Mouse (Mus musculus) liver, embryonic 16.5 days (tissue): Measurements from ENCODE around the gene Myg1. TPM values are rescaled to one million over a fixed set of nuclear protein-coding genes. Genes with fewer than 3 reads are reported as not detected.
A peak's percentile ranks its signal among the peaks of the same experiment; 100 is the strongest.
"Not testable (repeated sequence)": the region's sequence is repeated elsewhere in the genome, so short reads cannot be mapped to it uniquely, and the experiment has no call there.

Experiments used
- ATAC-seq: fragments of 200-750 bp; cut with Nextera tagmentation; 2 replicates; pipeline ENCODE4 v1.8.0; 2017; ENCODE audit warnings: low read depth, mild to moderate bottlenecking, moderate number of reproducible peaks, moderate library complexity
- H3K27ac ChIP-seq: fragments of 300-500 bp; sonication (generic); 2 replicates; pipeline ENCODE4 v1.5.1; 2014; ENCODE audit warnings: mild to moderate bottlenecking, low read length
- H3K27me3 ChIP-seq: fragments of 300-500 bp; sonication (generic); 2 replicates; pipeline ENCODE4 v1.6.1; 2014; ENCODE audit warnings: low read depth, low read length, mixed read lengths; ENCODE audit not compliant: control insufficient read depth, insufficient read depth
- H3K36me3 ChIP-seq: fragments of 300-500 bp; sonication (generic); 2 replicates; pipeline ENCODE4 v1.6.1; 2014; ENCODE audit warnings: mild to moderate bottlenecking; ENCODE audit not compliant: control insufficient read depth, insufficient read depth
- H3K4me1 ChIP-seq: fragments of 300-500 bp; sonication (generic); 2 replicates; pipeline ENCODE4 v1.6.1; 2014; ENCODE audit warnings: low read depth, low read length, mixed read lengths; ENCODE audit not compliant: control insufficient read depth
- H3K4me2 ChIP-seq: fragments of 300-500 bp; sonication (generic); 2 replicates; pipeline ENCODE4 v1.6.1; 2014; ENCODE audit warnings: low read depth, low read length, mixed read lengths
- H3K4me3 ChIP-seq: fragments of 300-500 bp; sonication (generic); 2 replicates; pipeline ENCODE4 v1.5.1; 2014; ENCODE audit warnings: low read depth, mild to moderate bottlenecking, low read length
- H3K9ac ChIP-seq: fragments of 300-500 bp; sonication (generic); 2 replicates; pipeline ENCODE4 v1.6.1; 2014; ENCODE audit warnings: low read depth, low read length
- H3K9me3 ChIP-seq: fragments of 300-500 bp; sonication (generic); replicated peaks from 2 replicates; pipeline ENCODE4 v1.6.1; 2016; ENCODE audit warnings: low read length; ENCODE audit not compliant: control insufficient read depth
- WGBS: fragments of 180-500 bp; shearing (Covaris S2); extraction: QIAGEN DNeasy Blood & Tissue Kit; methylation state at CpG from one replicate; pipeline ENCODE4 v1.1.7; 2014; ENCODE audit not compliant: insufficient replicate concordance; 5-methylcytosine and 5-hydroxymethylcytosine counted together
- polyA plus RNA-seq: library from polyadenylated mRNA; unstranded; fragments of >200 nt; fragmentation: Nextera tagmentation; extraction: Ambion mirVana; gene quantifications from 2 replicates; pipeline ENCODE4 v1.2.1, GENCODE M21; 2015

Myg1 gene
- polyA plus RNA-seq, 1 experiment from 2014 or later, result 34.0 TPM

DNA sequence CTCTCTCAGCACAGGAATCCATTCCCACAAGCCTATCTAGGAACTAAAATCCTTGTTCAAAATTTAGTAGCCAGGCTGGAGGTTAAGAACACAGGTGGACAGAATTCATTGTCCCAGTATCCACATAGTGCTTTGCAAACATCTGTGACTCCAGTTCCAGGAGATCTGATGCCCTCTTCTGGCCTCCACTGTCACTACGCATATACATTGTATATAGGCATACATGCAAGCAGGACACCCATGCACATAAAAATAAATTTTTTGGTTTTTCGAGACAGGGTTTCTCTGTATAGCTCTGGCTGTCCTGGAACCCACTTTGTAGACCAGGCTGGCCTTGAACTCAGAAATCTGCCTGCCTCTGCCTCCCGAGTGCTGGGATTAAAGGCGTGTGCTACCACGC lies 4.4 kb downstream of the Myg1 start:
- H3K27ac ChIP-seq, H3K4me2 ChIP-seq, H3K4me3 ChIP-seq, ATAC-seq, H3K27me3 ChIP-seq, H3K9me3 ChIP-seq, H3K9ac ChIP-seq: not testable (repeated sequence)
- Histone ChIP-seq H3K4me1 (peaks cover 16% of the 10 kb centered on the region), H3K36me3 (peaks cover 36% of the 10 kb centered on the region)
- WGBS, result 77% methylated on average over 5 of the region's 5 CpGs

DNA sequence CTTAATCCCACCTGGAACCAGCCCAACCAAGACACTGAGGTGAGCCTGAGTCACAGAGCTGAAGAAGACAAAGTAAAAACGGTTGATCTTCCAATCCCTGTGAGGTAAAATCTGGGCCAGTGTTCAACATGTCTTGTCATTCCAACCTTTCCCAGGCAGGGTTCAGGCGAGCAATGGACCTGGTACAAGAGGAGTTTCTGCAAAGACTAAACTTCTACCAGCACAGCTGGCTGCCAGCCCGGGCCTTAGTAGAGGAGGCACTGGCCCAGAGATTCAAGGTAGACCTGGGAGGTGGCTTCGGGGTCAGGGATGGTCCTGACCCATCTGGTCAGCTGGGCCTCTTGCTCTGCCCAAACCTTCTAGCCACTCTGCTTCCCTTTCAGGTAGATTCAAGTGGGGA lies 5.4 kb downstream of the Myg1 start:
- H3K4me3 ChIP-seq, result no peak overlapping the region
- H3K27me3 ChIP-seq, result no peaks in the 10 kb centered on the region
- ATAC-seq, result no peak
- H3K4me1 ChIP-seq, result peaks cover 11% of the 10 kb centered on the region
- no peak overlapping the region for H3K9ac ChIP-seq
- H3K27ac ChIP-seq, result no peak overlapping the region
- no peaks in the 10 kb centered on the region for H3K9me3 ChIP-seq
- H3K4me2 ChIP-seq, result no peak overlapping the region
- 81% methylated on average over 4 of the region's 4 CpGs for WGBS
- peaks cover 36% of the 10 kb centered on the region for H3K36me3 ChIP-seq

DNA sequence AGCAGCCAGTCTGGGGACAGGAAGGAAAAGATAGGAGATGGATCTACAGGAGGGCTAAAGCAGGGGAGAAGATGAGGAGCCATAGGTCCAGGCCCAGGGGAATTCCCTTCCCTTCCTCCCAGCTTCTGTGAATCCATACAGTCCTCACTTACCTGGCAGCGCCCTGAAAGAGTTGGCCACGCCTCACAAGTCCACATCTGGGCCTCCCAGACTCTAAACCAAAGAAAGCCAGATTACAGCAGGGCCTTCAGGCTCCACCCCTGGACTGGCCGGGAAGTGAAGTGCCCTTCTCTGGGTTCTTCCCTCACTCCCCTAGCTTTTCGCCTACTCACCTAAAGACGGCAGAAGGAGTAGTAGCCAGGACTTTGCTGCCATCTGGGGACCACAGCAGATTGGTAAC lies 8.1 kb downstream of the Myg1 start:
- Histone ChIP-seq H3K4me2 (no peak overlapping the region), H3K4me1 (no peaks in the 10 kb centered on the region), H3K36me3 (peaks cover 32% of the 10 kb centered on the region), H3K9ac (no peak overlapping the region), H3K27me3 (no peaks in the 10 kb centered on the region), H3K27ac (no peak overlapping the region), H3K4me3 (no peak overlapping the region), H3K9me3 (no peaks in the 10 kb centered on the region)
- WGBS, result 64% methylated on average over 5 of the region's 5 CpGs
- ATAC-seq, result no peak

DNA sequence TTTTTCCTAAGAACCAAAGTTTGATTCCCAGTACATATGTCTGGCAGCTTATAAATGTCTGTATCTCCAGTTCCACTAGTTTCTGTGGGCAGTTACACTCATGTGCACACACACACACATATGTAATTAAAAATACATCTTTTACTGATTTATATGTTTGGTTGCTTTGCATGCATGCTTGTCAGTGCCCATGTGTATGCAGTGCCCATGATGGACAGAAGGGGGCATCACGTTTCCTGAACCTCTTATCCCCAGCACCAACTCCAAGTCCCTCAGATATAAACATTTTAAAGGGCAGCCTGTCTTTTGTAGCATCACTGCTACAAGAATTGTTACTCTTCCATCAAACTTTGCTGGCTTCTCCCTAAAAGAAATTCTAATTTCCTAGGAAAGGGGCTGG lies 10.1 kb downstream of the Myg1 start:
- Histone ChIP-seq H3K9me3 (no peaks in the 10 kb centered on the region), H3K4me3 (no peak overlapping the region), H3K4me1 (no peaks in the 10 kb centered on the region), H3K4me2 (no peak overlapping the region), H3K27me3 (no peaks in the 10 kb centered on the region), H3K27ac (no peak overlapping the region), H3K36me3 (peaks cover 39% of the 10 kb centered on the region), H3K9ac (no peak overlapping the region)
- ATAC-seq, result no peak
- 4% methylated on average over 1 of the region's 1 CpGs for WGBS

DNA sequence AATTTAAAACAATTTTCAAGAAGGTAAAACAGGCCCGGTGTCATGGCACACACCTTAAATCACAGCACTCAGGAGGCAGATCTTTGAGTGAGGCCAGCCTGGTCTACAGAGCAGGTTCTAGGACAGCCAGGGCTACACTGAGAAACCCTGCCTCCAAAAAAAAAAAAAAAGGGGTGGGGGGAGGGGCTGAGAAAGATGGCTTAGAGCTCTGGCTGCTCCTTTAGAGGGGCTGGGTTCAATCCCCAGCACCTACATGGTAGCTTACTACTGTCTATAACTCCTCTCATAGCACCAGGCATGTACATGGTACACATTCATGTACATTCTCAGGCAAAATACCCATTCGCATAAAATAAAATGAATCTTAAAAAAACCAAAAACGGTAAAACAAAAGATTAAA lies 13.0 kb downstream of the Myg1 start:
- ATAC-seq, result no peak
- Histone ChIP-seq H3K9me3 (no peaks in the 10 kb centered on the region), H3K27ac (no peak overlapping the region), H3K4me1 (no peaks in the 10 kb centered on the region), H3K36me3 (peaks cover 19% of the 10 kb centered on the region), H3K4me2 (no peak overlapping the region), H3K9ac (no peak overlapping the region), H3K4me3 (no peak overlapping the region), H3K27me3 (no peaks in the 10 kb centered on the region)
- WGBS, result 86% methylated on average over 3 of the region's 3 CpGs

DNA sequence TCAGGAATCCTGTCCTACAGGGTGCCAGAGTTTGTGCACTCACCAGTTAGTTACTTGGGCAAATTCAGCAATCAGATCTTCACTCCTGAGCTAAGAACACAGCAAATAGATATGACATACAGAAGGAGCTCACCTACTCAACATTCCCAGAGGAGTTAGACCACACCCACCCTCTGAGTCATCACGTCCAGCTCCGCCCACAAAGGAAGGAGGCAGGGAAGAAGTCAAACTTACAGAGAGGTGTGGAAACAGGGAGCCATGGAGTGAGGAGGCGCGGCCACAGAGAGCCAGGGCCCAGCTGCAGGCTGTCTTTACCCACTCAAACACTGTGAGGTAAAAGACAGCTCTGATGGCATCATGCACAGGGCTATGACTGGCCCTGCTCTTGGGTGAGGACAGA lies 14.9 kb downstream of the Myg1 start:
- H3K9me3 ChIP-seq, result no peaks in the 10 kb centered on the region
- H3K27ac ChIP-seq, result no peak overlapping the region
- H3K4me3 ChIP-seq, result no peak overlapping the region
- peaks cover 9% of the 10 kb centered on the region for H3K4me1 ChIP-seq
- peaks cover 17% of the 10 kb centered on the region for H3K36me3 ChIP-seq
- H3K9ac ChIP-seq, result no peak overlapping the region
- H3K4me2 ChIP-seq, result no peak overlapping the region
- 82% methylated on average over 4 of the region's 4 CpGs for WGBS
- ATAC-seq, result no peak
- H3K27me3 ChIP-seq, result no peaks in the 10 kb centered on the region

DNA sequence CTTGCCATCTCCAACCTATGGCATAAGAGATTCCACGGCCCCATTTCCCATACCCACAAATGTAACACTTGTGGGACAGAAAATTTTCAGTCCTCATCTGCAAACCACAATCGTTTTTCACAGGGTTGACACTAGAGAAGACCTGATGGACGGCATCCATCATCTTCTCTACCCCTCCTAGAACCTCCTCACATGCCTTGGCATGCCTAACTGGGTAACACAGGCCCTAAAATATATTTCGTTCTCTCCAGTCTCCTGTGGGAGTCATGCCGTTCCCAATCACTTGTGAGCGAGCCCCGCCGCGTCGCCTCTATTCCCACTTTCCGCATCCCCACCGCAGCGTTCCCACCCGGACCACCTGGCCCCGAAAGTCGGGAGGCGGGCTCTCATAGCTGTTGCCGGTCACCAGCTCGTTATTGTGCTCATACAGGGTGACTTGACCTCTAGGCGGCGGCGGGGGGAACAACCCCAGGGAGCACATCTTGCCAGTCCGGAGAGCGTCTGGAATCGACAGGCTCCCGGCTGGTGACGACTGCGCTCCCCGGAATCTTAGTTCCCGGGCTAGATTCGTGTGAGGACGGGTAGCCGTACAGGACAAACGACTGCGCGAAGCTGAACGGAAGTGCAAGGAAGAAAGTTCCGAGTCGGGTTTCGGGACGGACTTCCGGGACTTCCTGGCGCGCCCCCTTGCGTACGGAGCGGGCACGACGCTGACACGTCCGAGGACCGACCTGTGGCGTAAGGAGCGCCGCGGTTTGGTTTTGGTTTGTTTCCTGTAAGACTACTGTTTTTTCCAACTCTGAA lies 18.8 kb downstream of the Myg1 start, which contains the start of gene Aaas:
Aaas (minus strand) TSS at position 634 of the 804 bp plus-strand sequence.
- H3K27me3 ChIP-seq, result peaks cover 21% of the 10 kb centered on the region
- ATAC-seq, result peak; percentile 92
- peak within 1 kb of the TSS; percentile 96 for H3K9ac ChIP-seq
- H3K4me2 ChIP-seq, result peak within 1 kb of the TSS; percentile 88
- H3K4me1 ChIP-seq, result peaks cover 13% of the 10 kb centered on the region
- H3K27ac ChIP-seq, result peak within 1 kb of the TSS; percentile 79
- H3K4me3 ChIP-seq, result peak within 1 kb of the TSS; percentile 98
- no peaks in the 10 kb centered on the region for H3K9me3 ChIP-seq
- WGBS, result under 1% methylated on average over 56 of the region's 56 CpGs
- peaks cover 9% of the 10 kb centered on the region for H3K36me3 ChIP-seq

DNA sequence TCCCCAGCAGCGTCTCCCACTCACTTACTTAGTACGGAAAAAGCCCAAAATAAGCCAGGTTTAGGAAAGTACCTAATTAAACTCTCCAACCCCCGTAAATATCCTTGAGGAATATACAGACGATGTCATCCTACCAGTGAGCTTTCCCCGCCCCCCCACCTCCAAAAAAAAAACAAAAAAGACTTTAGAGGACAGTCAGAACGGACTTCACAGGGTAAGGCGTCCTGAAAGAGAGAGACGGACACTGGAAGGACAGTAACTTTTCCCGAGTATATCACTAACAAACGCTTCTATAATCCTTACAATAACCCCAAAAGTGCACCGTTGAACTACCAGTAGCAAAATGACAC lies 19.4 kb downstream of the Myg1 start:
- H3K9ac ChIP-seq, result peak overlapping the region; percentile 96
- H3K9me3 ChIP-seq, result no peaks in the 10 kb centered on the region
- peak overlapping the region; percentile 83 for H3K4me2 ChIP-seq
- H3K27me3 ChIP-seq, result peaks cover 27% of the 10 kb centered on the region
- H3K4me1 ChIP-seq, result peaks cover 19% of the 10 kb centered on the region
- peak overlapping the region; percentile 98 for H3K4me3 ChIP-seq
- ATAC-seq, result peak; percentile 25; the same call in 1 of the 2 replicates
- WGBS, result 8% methylated on average over 11 of the region's 11 CpGs
- peaks cover 4% of the 10 kb centered on the region for H3K36me3 ChIP-seq
- H3K27ac ChIP-seq, result peak overlapping the region; percentile 66

DNA sequence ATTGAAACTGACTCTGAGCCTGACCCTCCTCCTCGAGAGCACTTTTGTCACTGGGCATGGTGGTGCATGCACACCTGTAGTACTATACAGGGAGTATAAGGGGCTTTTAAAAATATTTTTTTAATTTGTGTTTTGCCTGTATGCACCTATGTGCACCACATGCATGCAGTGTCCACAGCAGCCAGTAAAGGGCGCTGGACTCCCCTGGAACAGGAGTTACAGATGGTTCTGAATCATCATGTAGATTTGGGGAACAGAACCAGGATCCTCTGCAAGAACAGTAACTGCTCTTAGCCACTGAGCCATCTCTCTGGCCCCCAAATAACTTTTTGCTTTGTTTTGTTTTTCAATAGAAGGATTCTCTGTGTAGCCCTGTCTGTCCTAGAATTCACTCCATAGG lies 20.7 kb downstream of the Myg1 start:
- 66% methylated on average over 2 of the region's 2 CpGs for whole genome bisulfite sequencing
- H3K27me3 ChIP-seq, result peaks cover 39% of the 10 kb centered on the region
- H3K4me2 ChIP-seq, result no peak overlapping the region
- no peaks in the 10 kb centered on the region for H3K36me3 ChIP-seq
- H3K27ac ChIP-seq, result no peak overlapping the region
- no peak overlapping the region for H3K4me3 ChIP-seq
- peaks cover 20% of the 10 kb centered on the region for H3K4me1 ChIP-seq
- no peak overlapping the region for H3K9ac ChIP-seq
- no peak for ATAC-seq
- no peaks in the 10 kb centered on the region for H3K9me3 ChIP-seq
